Mouse (Mus musculus) limb, embryonic 14.5 days (tissue): ENCODE data around the gene Stab2. TPM values are rescaled to one million over a fixed set of nuclear protein-coding genes. Genes with fewer than 3 reads are reported as not detected.

Experiments used
- ATAC-seq: fragments of 200-750 bp; cut with Nextera tagmentation; 2 replicates; pipeline ENCODE4 v1.8.0; 2017; ENCODE audit warnings: low read depth, moderate number of reproducible peaks, moderate TSS enrichment; ENCODE audit not compliant: low FRiP score
- DNase-seq: peaks from one replicate; pipeline ENCODE4 v3.0.0-alpha.2; 2015; ENCODE audit warnings: low spot score
- H3K27ac ChIP-seq: fragments of 300-500 bp; sonication (generic); replicated peaks from 2 replicates; pipeline ENCODE4 v1.5.1; 2014; ENCODE audit warnings: low read depth, mild to moderate bottlenecking, low read length, moderate library complexity, mixed read lengths
- H3K27me3 ChIP-seq: fragments of 300-500 bp; sonication (generic); 2 replicates; pipeline ENCODE4 v1.6.1; 2014; ENCODE audit warnings: low read length, mixed read lengths; ENCODE audit not compliant: control insufficient read depth, insufficient read depth
- H3K36me3 ChIP-seq: fragments of 300-500 bp; sonication (generic); 2 replicates; pipeline ENCODE4 v1.6.1; 2014; ENCODE audit warnings: mild to moderate bottlenecking, low read length, moderate library complexity, mixed read lengths; ENCODE audit not compliant: control insufficient read depth, insufficient read depth
- H3K4me1 ChIP-seq: fragments of 300-500 bp; sonication (generic); 2 replicates; pipeline ENCODE4 v1.6.1; 2014; ENCODE audit warnings: antibody characterized with exemption, low read length, mixed read lengths; ENCODE audit not compliant: control insufficient read depth, insufficient read depth
- H3K4me2 ChIP-seq: fragments of 300-500 bp; sonication (generic); replicated peaks from 2 replicates; pipeline ENCODE4 v1.6.1; 2014; ENCODE audit warnings: low read depth, mild to moderate bottlenecking, low read length, moderate library complexity; ENCODE audit not compliant: severe bottlenecking
- H3K4me3 ChIP-seq: fragments of 300-500 bp; sonication (generic); replicated peaks from 2 replicates; pipeline ENCODE4 v1.5.1; 2014; ENCODE audit warnings: low read length
- H3K9ac ChIP-seq: fragments of 300-500 bp; sonication (generic); 2 replicates; pipeline ENCODE4 v1.6.1; 2014; ENCODE audit warnings: mild to moderate bottlenecking, low read depth, low read length, moderate library complexity; ENCODE audit not compliant: severe bottlenecking
- H3K9me3 ChIP-seq: fragments of 300-500 bp; sonication (generic); 2 replicates; pipeline ENCODE4 v1.6.1; 2016; ENCODE audit warnings: low read length; ENCODE audit not compliant: control insufficient read depth
- POLR2A ChIP-seq: fragments of 200-500 bp; IDR thresholded peaks from 2 replicates; pipeline ENCODE4 v1.8.0; 2012; ENCODE audit warnings: inconsistent platforms, mild to moderate bottlenecking, moderate library complexity, borderline replicate concordance; ENCODE audit not compliant: insufficient read depth, insufficient read length; ENCODE audit errors: extremely low read depth
- WGBS: fragments of 180-500 bp; shearing (Covaris S2); extraction: QIAGEN DNeasy Blood & Tissue Kit; methylation state at CpG from one replicate; pipeline ENCODE4 v1.1.7; 2014; 5-methylcytosine and 5-hydroxymethylcytosine counted together
- polyA plus RNA-seq, 2 experiments: library from polyadenylated mRNA; depleted of rRNA in 1 of 2; stranded (reverse) in 1 of 2; unstranded in 1 of 2; fragments of >200 nt; fragmentation: Nextera tagmentation in 1 of 2; extraction: Ambion mirVana in 1 of 2; gene quantifications; 2 replicates each; pipeline versions ENCODE4 v1.2.1 to v1.2.3; 2012 to 2014

Stab2 gene
- polyA plus RNA-seq (2012; rRNA removed) (0.20 and 0.76 TPM in 2 replicates), polyA plus RNA-seq (2014; fragmentation: Nextera tagmentation; extraction: Ambion mirVana) (0.28 and 0.92 TPM in 2 replicates)

GRCm38 (mm10) chr10:87007385-87008214 is at the start of gene Stab2:
Stab2 (minus strand) TSS chr10:87008025.
- DNase-seq: peak; percentile 10
- Histone ChIP-seq H3K4me3 (no peak within 1 kb of the TSS), H3K9ac (no peak within 1 kb of the TSS), H3K27ac (no peak within 1 kb of the TSS), H3K27me3 (no peaks in the 10 kb centered on the region), H3K4me1 (no peaks in the 10 kb centered on the region), H3K9me3 (no peaks in the 10 kb centered on the region), H3K36me3 (no peaks in the 10 kb centered on the region), H3K4me2 (no peak within 1 kb of the TSS)
- TF ChIP-seq POLR2A: no peak
- 59% methylated on average over 8 of the region's 8 CpGs for WGBS
- no peak for ATAC-seq

GRCm38 (mm10) chr10:87051714-87052113 is 43.9 kb upstream of the Stab2 start:
- Histone ChIP-seq H3K36me3 (no peaks in the 10 kb centered on the region), H3K9me3 (no peaks in the 10 kb centered on the region), H3K27me3 (no peaks in the 10 kb centered on the region; the same call in 1 of the 2 replicates), H3K27ac (no peak overlapping the region), H3K4me3 (no peak overlapping the region), H3K4me1 (no peaks in the 10 kb centered on the region), H3K9ac (no peak overlapping the region), H3K4me2 (no peak overlapping the region)
- 76% methylated on average over 4 of the region's 4 CpGs for WGBS
- ATAC-seq (no peak), DNase-seq (no peak)
- TF ChIP-seq POLR2A: no peak

GRCm38 (mm10) chr10:87049179-87049578 is 41.4 kb upstream of the Stab2 start:
- no peak overlapping the region for H3K4me3 ChIP-seq
- no peak for DNase-seq
- no peak for TF ChIP-seq POLR2A

GRCm38 (mm10) chr10:87046931-87047468 is 39.2 kb upstream of the Stab2 start:
- TF ChIP-seq POLR2A: no peak
- WGBS: 88% methylated on average over 10 of the region's 10 CpGs

More at GRCm38 (mm10) chr10:87049179-87049578, 41.4 kb upstream of the Stab2 start:
- no peak overlapping the region for H3K4me2 ChIP-seq
- ATAC-seq: no peak
- no peak overlapping the region for H3K27ac ChIP-seq
- no peaks in the 10 kb centered on the region for H3K9me3 ChIP-seq
- 71% methylated on average over 3 of the region's 3 CpGs for WGBS
- H3K36me3 ChIP-seq: no peaks in the 10 kb centered on the region
- H3K9ac ChIP-seq: no peak overlapping the region
- no peaks in the 10 kb centered on the region for H3K4me1 ChIP-seq
- H3K27me3 ChIP-seq: no peaks in the 10 kb centered on the region

GRCm38 (mm10) chr10:87046469-87046868 is 38.6 kb upstream of the Stab2 start:
- 37% methylated on average over 6 of the region's 6 CpGs for WGBS
- H3K27ac ChIP-seq: no peak overlapping the region
- ATAC-seq (no peak), DNase-seq (no peak)
- H3K36me3 ChIP-seq: no peaks in the 10 kb centered on the region
- H3K27me3 ChIP-seq: no peaks in the 10 kb centered on the region
- H3K9ac ChIP-seq: no peak overlapping the region
- H3K4me3 ChIP-seq: no peak overlapping the region
- no peak for TF ChIP-seq POLR2A
- H3K4me2 ChIP-seq: no peak overlapping the region
- no peaks in the 10 kb centered on the region for H3K4me1 ChIP-seq
- no peaks in the 10 kb centered on the region for H3K9me3 ChIP-seq

More at GRCm38 (mm10) chr10:87046931-87047468, 39.2 kb upstream of the Stab2 start:
- Histone ChIP-seq H3K36me3 (no peaks in the 10 kb centered on the region), H3K27me3 (no peaks in the 10 kb centered on the region), H3K27ac (no peak overlapping the region), H3K9me3 (no peaks in the 10 kb centered on the region), H3K4me3 (no peak overlapping the region), H3K4me1 (no peaks in the 10 kb centered on the region), H3K4me2 (no peak overlapping the region), H3K9ac (no peak overlapping the region)
- ATAC-seq (no peak), DNase-seq (no peak)
